Mouse (Mus musculus) forebrain, embryonic 13.5 days (tissue): ENCODE measurements around the gene Srms. TPM values are rescaled to one million over a fixed set of nuclear protein-coding genes. Genes with fewer than 3 reads are reported as not detected.

Experiments used
- ATAC-seq: fragments of 200-750 bp; cut with Nextera tagmentation; 2 replicates; pipeline ENCODE4 v1.8.0; 2017
- H3K27ac ChIP-seq: fragments of 300-500 bp; sonication (generic); 2 replicates; pipeline ENCODE4 v1.5.1; 2015; ENCODE audit warnings: inconsistent platforms, mild to moderate bottlenecking, moderate library complexity
- H3K27me3 ChIP-seq: fragments of 300-500 bp; sonication (generic); 2 replicates; pipeline ENCODE4 v1.6.1; 2015; ENCODE audit warnings: mild to moderate bottlenecking, inconsistent platforms
- H3K36me3 ChIP-seq: fragments of 300-500 bp; sonication (generic); 2 replicates; pipeline ENCODE4 v1.6.1; 2015; ENCODE audit warnings: mild to moderate bottlenecking, inconsistent platforms; ENCODE audit not compliant: poor library complexity, severe bottlenecking
- H3K4me1 ChIP-seq: fragments of 300-500 bp; sonication (generic); 2 replicates; pipeline ENCODE4 v1.6.1; 2015; ENCODE audit warnings: inconsistent platforms
- H3K4me2 ChIP-seq: fragments of 300-500 bp; sonication (generic); 2 replicates; pipeline ENCODE4 v1.6.1; 2015; ENCODE audit warnings: inconsistent platforms, mild to moderate bottlenecking, moderate library complexity
- H3K4me3 ChIP-seq: fragments of 300-500 bp; sonication (generic); 2 replicates; pipeline ENCODE4 v1.5.1; 2015; ENCODE audit warnings: mild to moderate bottlenecking, inconsistent platforms
- H3K9ac ChIP-seq: fragments of 300-500 bp; sonication (generic); 2 replicates; pipeline ENCODE4 v1.6.1; 2015; ENCODE audit warnings: mild to moderate bottlenecking, inconsistent platforms
- H3K9me3 ChIP-seq: fragments of 300-500 bp; sonication (generic); replicated peaks from 2 replicates; pipeline ENCODE4 v1.6.1; 2016; ENCODE audit warnings: inconsistent platforms
- WGBS: fragments of 180-500 bp; shearing (Covaris S2); methylation state at CpG from one replicate; pipeline ENCODE4 v1.1.7; 2015; 5-methylcytosine and 5-hydroxymethylcytosine counted together
- polyA plus RNA-seq: library from polyadenylated mRNA; unstranded; fragments of >200 nt; fragmentation: Nextera tagmentation; extraction: Ambion mirVana; gene quantifications from 2 replicates; pipeline ENCODE4 v1.2.1, GENCODE M21; 2015

Srms gene
- polyA plus RNA-seq, 1 experiment from 2014 or later: 0.06 TPM

- Histone ChIP-seq H3K9ac (no peak overlapping the region), H3K36me3 (no peaks in the 10 kb centered on the region), H3K9me3 (no peaks in the 10 kb centered on the region), H3K4me1 (peaks cover 41% of the 10 kb centered on the region), H3K4me3 (no peak overlapping the region), H3K27me3 (peaks cover 25% of the 10 kb centered on the region), H3K27ac (no peak overlapping the region), H3K4me2 (no peak overlapping the region)
- no peak for ATAC-seq
- 81% methylated on average over 6 of the region's 6 CpGs for WGBS
Measured at GRCm38 (mm10) chr2:181157716-181158302, 55.2 kb downstream of the Srms start.

DNA sequence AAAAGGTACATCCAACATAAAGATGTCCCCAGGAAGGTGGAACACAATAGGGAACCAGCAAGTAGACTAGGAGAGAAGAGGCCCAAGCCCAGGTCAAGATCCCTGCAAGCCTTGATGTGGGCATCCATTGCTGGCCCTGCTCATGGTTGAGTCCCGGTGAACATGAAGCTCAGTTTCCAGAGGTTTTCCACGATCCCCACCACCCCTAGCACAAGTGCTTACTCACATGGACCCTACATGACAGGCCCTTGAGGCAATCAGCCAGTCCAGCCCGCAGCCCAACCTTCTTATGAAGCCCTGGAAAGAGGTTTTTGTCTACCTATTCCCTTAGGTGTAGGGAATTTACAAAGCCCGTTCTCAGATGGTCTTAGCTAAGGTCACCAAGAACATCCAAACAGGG is 55.8 kb downstream of the Srms start:
- Histone ChIP-seq H3K9ac (peak overlapping the region; percentile 73), H3K27ac (peak overlapping the region; percentile 71; the same call in 1 of the 2 replicates), H3K27me3 (peaks cover 29% of the 10 kb centered on the region), H3K36me3 (no peaks in the 10 kb centered on the region), H3K9me3 (no peaks in the 10 kb centered on the region), H3K4me1 (peaks cover 41% of the 10 kb centered on the region), H3K4me2 (peak overlapping the region; percentile 69), H3K4me3 (peak overlapping the region; percentile 51)
- 84% methylated on average over 4 of the region's 4 CpGs for WGBS
- no peak for ATAC-seq

- WGBS: 3% methylated on average over 55 of the region's 55 CpGs
Measured at GRCm38 (mm10) chr2:181156248-181157121, 56.5 kb downstream of the Srms start, which contains the start of gene Eef1a2. Gene Eef1a2 (minus strand): TSS chr2:181157014.

GRCm38 (mm10) chr2:181155801-181156200 is 57.2 kb downstream of the Srms start:
- Histone ChIP-seq H3K36me3 (no peaks in the 10 kb centered on the region), H3K27me3 (peaks cover 29% of the 10 kb centered on the region), H3K4me2 (peak overlapping the region; percentile 69), H3K9me3 (no peaks in the 10 kb centered on the region), H3K4me1 (peaks cover 41% of the 10 kb centered on the region), H3K9ac (peak overlapping the region; percentile 73), H3K4me3 (peak overlapping the region; percentile 51), H3K27ac (no peak overlapping the region)
- no peak for ATAC-seq
- 65% methylated on average over 4 of the region's 4 CpGs for WGBS

More at GRCm38 (mm10) chr2:181156248-181157121, 56.5 kb downstream of the Srms start, which contains the start of gene Eef1a2:
- peak within 1 kb of the TSS; percentile 71 for H3K27ac ChIP-seq
- H3K27me3 ChIP-seq: peaks cover 29% of the 10 kb centered on the region
- H3K9me3 ChIP-seq: no peaks in the 10 kb centered on the region
- H3K4me2 ChIP-seq: peak within 1 kb of the TSS; percentile 69
- ATAC-seq: peak; percentile 72
- peak within 1 kb of the TSS; percentile 51 for H3K4me3 ChIP-seq
- peak within 1 kb of the TSS; percentile 73 for H3K9ac ChIP-seq
- H3K36me3 ChIP-seq: no peaks in the 10 kb centered on the region
- H3K4me1 ChIP-seq: peaks cover 41% of the 10 kb centered on the region

Other genes with a start within 250 kb of the Srms start
- gene Arfgap1, start 246.0 kb downstream of the Srms start, polyA plus RNA-seq: 83.0 and 91.1 TPM in 2 replicates
- gene Col20a1, start 226.7 kb downstream of the Srms start, polyA plus RNA-seq: 0.21 and 0.28 TPM in 2 replicates
- 13.0 and 13.4 TPM in 2 replicates for gene Chrna4, start 169.6 kb downstream of the Srms start, polyA plus RNA-seq
- gene Kcnq2, start 77.9 kb downstream of the Srms start, polyA plus RNA-seq: 28.1 and 31.8 TPM in 2 replicates
- gene Eef1a2, start 56.2 kb downstream of the Srms start, polyA plus RNA-seq: 1.7 and 1.9 TPM in 2 replicates
- gene Ppdpf, start 25.9 kb downstream of the Srms start, polyA plus RNA-seq: 540 and 547 TPM in 2 replicates
- gene Ptk6, start 10.4 kb downstream of the Srms start, polyA plus RNA-seq: not detected in 2 replicates
- gene Fndc11, start 6.8 kb upstream of the Srms start, polyA plus RNA-seq: 0.15 and 0.23 TPM in 2 replicates
- gene Helz2, start 28.8 kb upstream of the Srms start, polyA plus RNA-seq: 0.24 and 0.26 TPM in 2 replicates
- 19.5 and 20.5 TPM in 2 replicates for gene Gmeb2, start 74.8 kb upstream of the Srms start, polyA plus RNA-seq
- 651 and 655 TPM in 2 replicates for gene Stmn3, start 101.3 kb upstream of the Srms start, polyA plus RNA-seq
- gene Rtel1, start 106.6 kb upstream of the Srms start, polyA plus RNA-seq: 35.9 and 49.3 TPM in 2 replicates
- 54.6 and 58.5 TPM in 2 replicates for gene Zgpat, start 151.7 kb upstream of the Srms start, polyA plus RNA-seq
- gene Arfrp1, start 152.2 kb upstream of the Srms start, polyA plus RNA-seq: 90.5 and 98.2 TPM in 2 replicates
- 33.1 and 37.1 TPM in 2 replicates for gene Lime1, start 166.9 kb upstream of the Srms start, polyA plus RNA-seq
- gene Zbtb46, start 246.2 kb upstream of the Srms start, polyA plus RNA-seq: 10.2 and 12.8 TPM in 2 replicates